Mouse (Mus musculus) hindbrain, embryonic 10.5 days (tissue): Measurements from ENCODE around the gene Lhfpl3. TPM values are rescaled to one million over a fixed set of nuclear protein-coding genes. Genes with fewer than 3 reads are reported as not detected.

Source experiments
- DNase-seq: peaks from one replicate; pipeline ENCODE4 v3.0.0-alpha.2; 2017; ENCODE audit warnings: low spot score
- H3K27ac ChIP-seq: fragments of 300-500 bp; sonication (generic); 2 replicates; pipeline ENCODE4 v1.5.1; 2016; ENCODE audit warnings: mild to moderate bottlenecking, moderate library complexity
- H3K27me3 ChIP-seq: fragments of 300-500 bp; sonication (generic); 2 replicates; pipeline ENCODE4 v1.6.1; 2016; ENCODE audit warnings: mild to moderate bottlenecking; ENCODE audit not compliant: poor library complexity, insufficient read depth, severe bottlenecking
- H3K36me3 ChIP-seq: fragments of 300-500 bp; sonication (generic); 2 replicates; pipeline ENCODE4 v1.6.1; 2016; ENCODE audit warnings: mild to moderate bottlenecking, moderate library complexity
- H3K4me1 ChIP-seq: fragments of 300-500 bp; sonication (generic); replicated peaks from 2 replicates; pipeline ENCODE4 v1.6.1; 2016; ENCODE audit warnings: mild to moderate bottlenecking
- H3K4me3 ChIP-seq: fragments of 300-500 bp; sonication (generic); 2 replicates; pipeline ENCODE4 v1.5.1; 2016; ENCODE audit warnings: mild to moderate bottlenecking, moderate library complexity
- H3K9me3 ChIP-seq: fragments of 300-500 bp; sonication (generic); 2 replicates; pipeline ENCODE4 v1.6.1; 2016; ENCODE audit warnings: mild to moderate bottlenecking, moderate library complexity
- WGBS: fragments of 180-500 bp; shearing (Covaris S2); methylation state at CpG from one replicate; pipeline ENCODE4 v1.1.7; 2016; 5-methylcytosine and 5-hydroxymethylcytosine counted together
- polyA plus RNA-seq: library from polyadenylated mRNA; unstranded; fragments of >200 nt; fragmentation: Nextera tagmentation; extraction: Ambion mirVana; gene quantifications from 2 replicates; pipeline ENCODE4 v1.2.1, GENCODE M21; 2016

Gene Lhfpl3
- polyA plus RNA-seq, 1 experiment from 2014 or later: 0.35 TPM

GRCm38 (mm10) chr5:23284884-23285283 lies 539.0 kb downstream of the Lhfpl3 start:
- H3K36me3 ChIP-seq: no peaks in the 10 kb centered on the region
- DNase-seq: no peak
- no peaks in the 10 kb centered on the region for H3K9me3 ChIP-seq
- H3K4me1 ChIP-seq: no peaks in the 10 kb centered on the region
- no peaks in the 10 kb centered on the region for H3K27me3 ChIP-seq
- H3K4me3 ChIP-seq: no peak overlapping the region
- WGBS: 28% methylated on average over 3 of the region's 3 CpGs
- no peak overlapping the region for H3K27ac ChIP-seq

- Histone ChIP-seq H3K9me3 (no peaks in the 10 kb centered on the region), H3K27ac (no peak overlapping the region), H3K27me3 (no peaks in the 10 kb centered on the region), H3K4me3 (no peak overlapping the region), H3K4me1 (no peaks in the 10 kb centered on the region), H3K36me3 (no peaks in the 10 kb centered on the region)
- no peak for DNase-seq
Measured at GRCm38 (mm10) chr5:23289149-23289548, 543.3 kb downstream of the Lhfpl3 start.

Other genes starting within 250 kb of the Lhfpl3 start
- gene Orc5, start 195.6 kb upstream of the Lhfpl3 start, polyA plus RNA-seq: 41.1 and 52.5 TPM in 2 replicates